Comparison of ENCODE assay signal across 29 mouse cellular contexts in the genomic region with DNA sequence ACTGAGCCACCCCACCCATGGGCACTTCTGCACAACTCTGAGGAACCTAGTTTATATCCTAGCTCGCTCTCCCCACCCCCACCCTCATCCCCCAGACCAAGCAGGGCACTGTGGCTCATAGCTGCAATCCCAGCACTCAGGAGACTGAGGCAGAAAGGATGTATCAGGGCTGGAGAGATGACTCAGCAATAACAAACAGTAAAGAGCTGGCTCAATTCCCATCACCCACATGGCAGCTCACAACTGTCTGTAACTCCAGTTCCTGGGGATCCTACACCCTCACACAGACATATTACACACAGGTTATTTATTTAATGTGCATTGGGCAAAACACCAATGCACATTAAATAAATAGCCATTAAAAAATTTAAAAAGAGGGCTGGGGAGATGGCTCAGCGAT. TPM values are rescaled to one million over a fixed set of nuclear protein-coding genes. Genes with fewer than 3 reads are reported as not detected.
DNase-seq lines count a peak whose midpoint lies in the region; ATAC-seq and TF ChIP-seq lines count a peak whose summit lies in the region.
"Had no signal": no experiment of that assay in that cellular context is flagged by ENCODE, and none has a peak within 500 bp of the region (broad histone marks: within the 10 kb centered on the region; RNA-seq: fewer than 3 reads in every experiment).

No protein-coding gene starts in this region.

- H3K79me2 ChIP-seq in MEL (ENCODE audit: control insufficient read depth, insufficient read depth, low read length, poor library complexity) = no peaks in the 10 kb centered on the region

- TF ChIP-seq CTCF in E14TG2a.4 (conservative IDR thresholded peaks at IDR 0.05; ENCODE audit: low read length) = no peak
- no peak for TF ChIP-seq CTCF in MEL (IDR thresholded peaks at IDR 0.05 in 2 of 3, conservative IDR thresholded peaks at IDR 0.05 in 1 of 3; ENCODE audit: control insufficient read depth in 1 of 3, insufficient read depth in 1 of 3, low read depth in 2 of 3, low read length in 3 of 3, poor library complexity in 1 of 3, severe bottlenecking in 1 of 3)

- no peak overlapping the region for H3K9ac ChIP-seq in MEL (ENCODE audit: control insufficient read depth, low read depth, low read length, poor library complexity, severe bottlenecking)
- H3K9ac ChIP-seq in intestine, embryonic 16.5 days (ENCODE audit: low read depth, low read length) = no peak overlapping the region
- H3K9ac ChIP-seq: embryonic facial prominence, embryonic 13.5 days; forebrain, embryonic 12.5 days; forebrain, embryonic 15.5 days; heart, embryonic 12.5 days; heart, embryonic 15.5 days; hindbrain, embryonic 13.5 days; intestine, embryonic 15.5 days had no signal

- H3K27me3 ChIP-seq in E14TG2a.4 (ENCODE audit: insufficient read depth, low read length) = no peaks in the 10 kb centered on the region
- H3K27me3 ChIP-seq in MEL (ENCODE audit: control insufficient read depth in 1 of 2, insufficient read depth in 2 of 2, low read length in 2 of 2) = no peaks in the 10 kb centered on the region
- no peaks in the 10 kb centered on the region for H3K27me3 ChIP-seq in intestine, embryonic 16.5 days (replicated peaks; ENCODE audit: control insufficient read depth, insufficient read depth, low read length)
- H3K27me3 ChIP-seq: embryonic facial prominence, embryonic 13.5 days; forebrain, embryonic 12.5 days; forebrain, embryonic 15.5 days; heart, embryonic 12.5 days; heart, embryonic 15.5 days; hindbrain, embryonic 13.5 days; intestine, embryonic 15.5 days had no signal

- ATAC-seq in intestine, embryonic 16.5 days = no peak
- ATAC-seq: forebrain, embryonic 15.5 days; hindbrain, embryonic 16.5 days; intestine, embryonic 15.5 days had no signal

- DNase-seq in 3T3-L1 (ENCODE audit: low read depth, low spot score) = peak; percentile 74
- DNase-seq in MEL (ENCODE audit: low read depth, low spot score) = peak; percentile 75
- DNase-seq in brain, adult 2 months (ENCODE audit: low read depth, low spot score) = peak; percentile 48
- DNase-seq in left cerebral cortex, adult 8-10 months (ENCODE audit: low spot score in 2 of 2) = no peak
- DNase-seq in retina, embryonic 14.5 days (ENCODE audit: low spot score) = no peak
- DNase-seq: adrenal gland, adult 2 months; adrenal gland, postnatal 14 days; cerebellum, adult 11-12 months; cerebellum, adult 8-10 months; cerebellum, postnatal 10 days; cerebellum, postnatal 36 days; embryo, embryonic 11 days; gastrocnemius, postnatal 25 days; heart, adult 18-20 months; heart, postnatal 10 days; heart, postnatal 36 days had no signal

- peak overlapping the region; percentile 79 for H3K4me3 ChIP-seq in E14TG2a.4 (replicated peaks; ENCODE audit: low read length)
- H3K4me3 ChIP-seq in MEL (ENCODE audit: control insufficient read depth in 1 of 2, insufficient read depth in 1 of 2, low read depth in 2 of 2, low read length in 2 of 2) = no peak overlapping the region
- H3K4me3 ChIP-seq in intestine, embryonic 16.5 days (ENCODE audit: low read length) = no peak overlapping the region
- H3K4me3 ChIP-seq: embryonic facial prominence, embryonic 10.5 days; embryonic facial prominence, embryonic 13.5 days; erythroblast, embryonic 14.5 days; forebrain, embryonic 12.5 days; forebrain, embryonic 15.5 days; heart, embryonic 12.5 days; heart, embryonic 15.5 days; hindbrain, embryonic 10.5 days; hindbrain, embryonic 13.5 days; intestine, embryonic 15.5 days had no signal

- H3K4me1 ChIP-seq in E14TG2a.4 (replicated peaks; ENCODE audit: low read depth, low read length) = peaks cover 56% of the 10 kb centered on the region
- peaks cover 0 to 13% of the 10 kb centered on the region in 2 experiments; a peak in 3 of 4 replicates for H3K4me1 ChIP-seq in MEL (ENCODE audit: control insufficient read depth in 1 of 2, insufficient read depth in 2 of 2, low read length in 2 of 2)
- H3K4me1 ChIP-seq in intestine, embryonic 16.5 days (ENCODE audit: control insufficient read depth, insufficient read depth, low read length) = peaks cover 5% of the 10 kb centered on the region

- peak in 1 of 2 experiments; percentile 21; a peak in 1 of 4 replicates for TF ChIP-seq EP300 in MEL (IDR thresholded peaks at IDR 0.05; ENCODE audit: low read depth in 1 of 2, low read length in 2 of 2)

- no peak for TF ChIP-seq POLR2A in MEL (IDR thresholded peaks at IDR 0.05; ENCODE audit: control insufficient read depth in 1 of 2, insufficient read depth in 1 of 2, low read depth in 1 of 2, low read length in 2 of 2, poor library complexity in 1 of 2)

- H3K4me2 ChIP-seq in intestine, embryonic 16.5 days (ENCODE audit: low read depth, low read length) = no peak overlapping the region
- H3K4me2 ChIP-seq: embryonic facial prominence, embryonic 13.5 days; forebrain, embryonic 12.5 days; forebrain, embryonic 15.5 days; heart, embryonic 12.5 days; heart, embryonic 15.5 days; hindbrain, embryonic 13.5 days; intestine, embryonic 15.5 days had no signal

- H3K9me3 ChIP-seq in E14TG2a.4 (ENCODE audit: low read length) (peaks cover 19% of the 10 kb centered on the region), MEL (replicated peaks; ENCODE audit: insufficient read depth, low read length) (no peaks in the 10 kb centered on the region)
- no peaks in the 10 kb centered on the region for H3K9me3 ChIP-seq in intestine, embryonic 16.5 days (ENCODE audit: control insufficient read depth, low read length)
- H3K9me3 ChIP-seq: embryonic facial prominence, embryonic 10.5 days; embryonic facial prominence, embryonic 13.5 days; forebrain, embryonic 12.5 days; forebrain, embryonic 15.5 days; heart, embryonic 12.5 days; heart, embryonic 15.5 days; hindbrain, embryonic 10.5 days; hindbrain, embryonic 13.5 days; intestine, embryonic 15.5 days had no signal

- H3K36me3 ChIP-seq in E14TG2a.4 (ENCODE audit: insufficient read depth, low read length) (peaks cover 41% of the 10 kb centered on the region), MEL (ENCODE audit: control insufficient read depth in 1 of 2, insufficient read depth in 2 of 2, low read length in 2 of 2) (peaks cover 0 to 11% of the 10 kb centered on the region in 2 experiments; a peak in 2 of 4 replicates)
- H3K36me3 ChIP-seq in intestine, embryonic 16.5 days (ENCODE audit: control insufficient read depth, insufficient read depth, low read length) = no peaks in the 10 kb centered on the region
- H3K36me3 ChIP-seq: embryonic facial prominence, embryonic 10.5 days; embryonic facial prominence, embryonic 13.5 days; forebrain, embryonic 12.5 days; forebrain, embryonic 15.5 days; heart, embryonic 12.5 days; heart, embryonic 15.5 days; hindbrain, embryonic 10.5 days; hindbrain, embryonic 13.5 days; intestine, embryonic 15.5 days had no signal

- TF ChIP-seq RAD21 in MEL (IDR thresholded peaks at IDR 0.05; ENCODE audit: low read depth, low read length) = no peak

- WGBS in intestine, embryonic 16.5 days = 76% methylated on average over 2 of the region's 2 CpGs

- H3K27ac ChIP-seq in MEL (ENCODE audit: control insufficient read depth, low read depth, low read length) = no peak overlapping the region
- no peak overlapping the region for H3K27ac ChIP-seq in intestine, embryonic 16.5 days (ENCODE audit: low read length)
- H3K27ac ChIP-seq: embryonic facial prominence, embryonic 10.5 days; embryonic facial prominence, embryonic 13.5 days; forebrain, embryonic 12.5 days; forebrain, embryonic 15.5 days; heart, embryonic 15.5 days; hindbrain, embryonic 10.5 days; hindbrain, embryonic 13.5 days; intestine, embryonic 15.5 days had no signal

TF ChIP-seq in MEL, 35 proteins besides CTCF, POLR2A, EP300 and RAD21 (continues in another document):
- TF ChIP-seq UBTF (IDR thresholded peaks at IDR 0.05; ENCODE audit: borderline replicate concordance, insufficient read depth, low read depth, low read length) (no peak), NELFE (IDR thresholded peaks at IDR 0.05; ENCODE audit: low read depth, low read length) (no peak), E2F4 (IDR thresholded peaks at IDR 0.05; ENCODE audit: borderline replicate concordance, low read depth, low read length) (no peak), MXI1 (IDR thresholded peaks at IDR 0.05; ENCODE audit: low read depth, low read length) (peak; percentile 90), BHLHE40 (IDR thresholded peaks at IDR 0.05; ENCODE audit: borderline replicate concordance, low read depth, low read length) (no peak), RCOR1 (IDR thresholded peaks at IDR 0.05; ENCODE audit: low read depth, low read length) (peak; percentile 9; the same call in 1 of the 2 replicates), POLR2AphosphoS5 (IDR thresholded peaks at IDR 0.05; ENCODE audit: borderline replicate concordance, low read depth, low read length) (no peak), ZC3H11A (IDR thresholded peaks at IDR 0.05; ENCODE audit: low read depth, low read length) (no peak), MEF2A (IDR thresholded peaks at IDR 0.05; ENCODE audit: extremely low read depth, insufficient replicate concordance, low read depth, low read length, poor library complexity, severe bottlenecking) (no peak), MAFK (IDR thresholded peaks at IDR 0.05; ENCODE audit: borderline replicate concordance, low read depth, low read length) (peak; percentile 89; the same call in 1 of the 2 replicates), USF2 (IDR thresholded peaks at IDR 0.05; ENCODE audit: borderline replicate concordance in 1 of 2, insufficient read depth in 1 of 2, low read depth in 1 of 2, low read length in 2 of 2) (no peak), MYB (IDR thresholded peaks at IDR 0.05; ENCODE audit: low read depth, low read length) (no peak), CHD1 (IDR thresholded peaks at IDR 0.05; ENCODE audit: low read depth, low read length) (no peak)

RNA-seq across cellular contexts. Expression of gene Xkr8, which starts 3.0 kb away (rescaled TPM):
- 2.4 and 2.8 TPM in 2 replicates for total RNA-seq in MEL (2012; rRNA removed)
- 1 to 10 TPM in 1 of 2 experiments, not detected in 1; 3.9 TPM for polyA plus RNA-seq in MEL (2012; ENCODE audit: insufficient read depth in 1 of 2, insufficient read length in 2 of 2, low read depth in 1 of 2, low replicate concordance in 2 of 2, missing spikeins in 1 of 2)
- total RNA-seq in left cerebral cortex, adult 8-10 months (2022) = 1 to 10 TPM; 3.4 to 6.6 (median 4.9) TPM
- polyA plus RNA-seq in intestine, embryonic 16.5 days (2015; fragmentation: Nextera tagmentation; extraction: Ambion mirVana) = 3.3 and 3.4 TPM in 2 replicates

RNA-seq across cellular contexts. Expression of gene Smpdl3b, which starts 21.7 kb away (rescaled TPM):
- total RNA-seq in MEL (2012; rRNA removed) = 0.20 and 0.69 TPM in 2 replicates
- polyA plus RNA-seq in MEL (2012; ENCODE audit: insufficient read depth in 1 of 2, insufficient read length in 2 of 2, low read depth in 1 of 2, low replicate concordance in 2 of 2, missing spikeins in 1 of 2) = under 1 TPM in 1 of 2 experiments, not detected in 1; 0.28 TPM
- 1 to 10 TPM; 4.6 to 6.9 (median 6.2) TPM for total RNA-seq in left cerebral cortex, adult 8-10 months (2022)
- 5.1 and 6.0 TPM in 2 replicates for polyA plus RNA-seq in intestine, embryonic 16.5 days (2015; fragmentation: Nextera tagmentation; extraction: Ambion mirVana)

RNA-seq across cellular contexts. Expression of gene Rpa2, which starts 32.7 kb away (rescaled TPM):
- total RNA-seq in MEL (2012; rRNA removed) = 102 and 119 TPM in 2 replicates
- polyA plus RNA-seq in MEL (2012; ENCODE audit: insufficient read depth in 1 of 2, insufficient read length in 2 of 2, low read depth in 1 of 2, low replicate concordance in 2 of 2, missing spikeins in 1 of 2) = 100 to 1,000 TPM in 1 of 2 experiments, not detected in 1; 103 TPM
- 10 to 100 TPM; 14.5 to 18.1 (median 15.5) TPM for total RNA-seq in left cerebral cortex, adult 8-10 months (2022)
- polyA plus RNA-seq in intestine, embryonic 16.5 days (2015; fragmentation: Nextera tagmentation; extraction: Ambion mirVana) = 66.7 and 76.0 TPM in 2 replicates

Comparison
In these comparisons a context has a peak if more than half of its experiments do, and no peak if none do; other contexts are left out.
1. DNase-seq: peak in 3T3-L1 (single experiment), MEL (single experiment) and brain, adult 2 months (single experiment); none in left cerebral cortex, adult 8-10 months (0 of 2) and retina, embryonic 14.5 days (single experiment).